Mouse (Mus musculus) olfactory bulb, adult 2 months (tissue): Measurements from ENCODE around the gene Hnrnpul2. TPM values are rescaled to one million over a fixed set of nuclear protein-coding genes. Genes with fewer than 3 reads are reported as not detected.

ENCODE experiments used
- H3K27ac ChIP-seq: fragments of 200-500 bp; 2 replicates; pipeline ENCODE4 v1.5.1; 2012; ENCODE audit warnings: low read depth, low read length; ENCODE audit not compliant: insufficient read depth
- H3K4me1 ChIP-seq: fragments of 200-500 bp; 2 replicates; pipeline ENCODE4 v1.6.1; 2012; ENCODE audit warnings: low read length; ENCODE audit not compliant: control insufficient read depth, insufficient read depth
- H3K4me3 ChIP-seq: fragments of 200-500 bp; 2 replicates; pipeline ENCODE4 v1.5.1; 2012; ENCODE audit warnings: mild to moderate bottlenecking, low read depth, low read length, moderate library complexity; ENCODE audit not compliant: insufficient read depth
- CTCF ChIP-seq: fragments of 200-500 bp; IDR thresholded peaks from 2 replicates; pipeline ENCODE4 v1.5.1; 2012; ENCODE audit warnings: low read depth, mild to moderate bottlenecking, low read length, moderate library complexity; ENCODE audit not compliant: insufficient read depth
- POLR2A ChIP-seq: fragments of 200-500 bp; IDR thresholded peaks from 2 replicates; pipeline ENCODE4 v1.6.1; 2012; ENCODE audit warnings: mild to moderate bottlenecking, low read depth, low read length, moderate library complexity; ENCODE audit not compliant: insufficient read depth
- WGBS: fragments of 180-500 bp; shearing (Covaris S2); methylation state at CpG from one replicate; pipeline ENCODE4 v1.1.7; 2018; 5-methylcytosine and 5-hydroxymethylcytosine counted together
- polyA plus RNA-seq: library from polyadenylated mRNA; stranded (reverse); fragments of >200 nt; gene quantifications from 2 replicates; pipeline ENCODE4 v1.2.4, GENCODE M21; 2012; ENCODE audit warnings: low replicate concordance; ENCODE audit not compliant: missing spikeins, insufficient read depth, insufficient read length

Hnrnpul2 gene
- polyA plus RNA-seq, 1 experiment = 194 TPM

GRCm38 (mm10) chr19:8883616-8884015, 63.8 kb downstream of the Hnrnpul2 start, which contains the start of the genes Lbhd1 and Gm49403:
Lbhd1 (plus strand) TSS chr19:8883732.
Gm49403 (plus strand) TSS chr19:8883930.
- WGBS = 73% methylated on average over 3 of the region's 3 CpGs
- TF ChIP-seq POLR2A (no peak), CTCF (no peak)
- Histone ChIP-seq H3K4me1 (peaks cover 3% of the 10 kb centered on the region; the same call in 1 of the 2 replicates), H3K4me3 (no peak within 1 kb of the TSS), H3K27ac (no peak within 1 kb of the TSS)

Other genes with a start within 250 kb of the Hnrnpul2 start
- not detected in 2 replicates for gene Slc22a8, start 228.8 kb upstream of the Hnrnpul2 start, polyA plus RNA-seq
- not detected in 2 replicates for gene Slc22a6, start 202.0 kb upstream of the Hnrnpul2 start, polyA plus RNA-seq
- not detected in 2 replicates for gene Chrm1, start 156.2 kb upstream of the Hnrnpul2 start, polyA plus RNA-seq
- not detected in 2 replicates for gene Slc3a2, start 96.6 kb upstream of the Hnrnpul2 start, polyA plus RNA-seq
- gene Wdr74, start 84.2 kb upstream of the Hnrnpul2 start, polyA plus RNA-seq = not detected in 2 replicates
- not detected in 2 replicates for gene 1700092M07Rik, start 79.3 kb upstream of the Hnrnpul2 start, polyA plus RNA-seq
- 609 TPM in 1 of 2 replicates, not detected in the other for gene Stx5a, start 78.6 kb upstream of the Hnrnpul2 start, polyA plus RNA-seq
- gene Nxf1, start 62.9 kb upstream of the Hnrnpul2 start, polyA plus RNA-seq = not detected in 2 replicates
- gene Tmem223, start 49.0 kb upstream of the Hnrnpul2 start, polyA plus RNA-seq = not detected in 2 replicates
- gene Tmem179b, start 45.5 kb upstream of the Hnrnpul2 start, polyA plus RNA-seq = not detected in 2 replicates
- not detected in 2 replicates for gene Taf6l, start 33.6 kb upstream of the Hnrnpul2 start, polyA plus RNA-seq
- not detected in 2 replicates for gene Polr2g, start 21.4 kb upstream of the Hnrnpul2 start, polyA plus RNA-seq
- gene Zbtb3, start 17.5 kb upstream of the Hnrnpul2 start, polyA plus RNA-seq = not detected in 2 replicates
- gene Ttc9c, start 677 bp upstream of the Hnrnpul2 start, polyA plus RNA-seq = not detected in 2 replicates
- gene AC129217.1, start 9.8 kb downstream of the Hnrnpul2 start, polyA plus RNA-seq = not detected in 2 replicates
- not detected in 2 replicates for gene Bscl2, start 17.5 kb downstream of the Hnrnpul2 start, polyA plus RNA-seq
- gene Gng3, start 19.2 kb downstream of the Hnrnpul2 start, polyA plus RNA-seq = not detected in 2 replicates
- not detected in 2 replicates for gene Lrrn4cl, start 30.8 kb downstream of the Hnrnpul2 start, polyA plus RNA-seq
- gene Ubxn1, start 51.5 kb downstream of the Hnrnpul2 start, polyA plus RNA-seq = 403 TPM in 1 of 2 replicates, not detected in the other
- not detected in 2 replicates for gene Uqcc3, start 60.9 kb downstream of the Hnrnpul2 start, polyA plus RNA-seq
- not detected in 2 replicates for gene Lbhd1, start 63.7 kb downstream of the Hnrnpul2 start, polyA plus RNA-seq
- not detected in 2 replicates for gene Gm49403, start 63.9 kb downstream of the Hnrnpul2 start, polyA plus RNA-seq
- not detected in 2 replicates for gene 1810009A15Rik, start 68.8 kb downstream of the Hnrnpul2 start, polyA plus RNA-seq
- gene Gm49416, start 68.9 kb downstream of the Hnrnpul2 start, polyA plus RNA-seq = not detected in 2 replicates
- not detected in 2 replicates for gene Ints5, start 73.0 kb downstream of the Hnrnpul2 start, polyA plus RNA-seq
- gene Ganab, start 78.1 kb downstream of the Hnrnpul2 start, polyA plus RNA-seq = not detected in 2 replicates
- not detected in 2 replicates for gene B3gat3, start 100.4 kb downstream of the Hnrnpul2 start, polyA plus RNA-seq
- not detected in 2 replicates for gene Rom1, start 109.3 kb downstream of the Hnrnpul2 start, polyA plus RNA-seq
- not detected in 2 replicates for gene Eml3, start 109.5 kb downstream of the Hnrnpul2 start, polyA plus RNA-seq
- not detected in 2 replicates for gene Mta2, start 121.9 kb downstream of the Hnrnpul2 start, polyA plus RNA-seq
- gene Tut1, start 133.8 kb downstream of the Hnrnpul2 start, polyA plus RNA-seq = not detected in 2 replicates
- 678 TPM in 1 of 2 replicates, not detected in the other for gene Eef1g, start 147.0 kb downstream of the Hnrnpul2 start, polyA plus RNA-seq
- not detected in 2 replicates for gene Ahnak, start 169.3 kb downstream of the Hnrnpul2 start, polyA plus RNA-seq